Mouse (Mus musculus): ENCODE measurements around the gene 2810021J22Rik. TPM values are rescaled to one million over a fixed set of nuclear protein-coding genes. Genes with fewer than 3 reads are reported as not detected.

Gene 2810021J22Rik
- polyA plus RNA-seq, 1 experiment from 2014 or later: 11.2 TPM

GRCm38 (mm10) chr11:58926651-58927050, 59.6 kb downstream of the 2810021J22Rik start:
- Histone ChIP-seq H3K36me3 (peaks cover 9% of the 10 kb centered on the region), H3K9me3 (replicated peaks) (no peaks in the 10 kb centered on the region), H3K27me3 (ENCODE audit: low read depth, poor library complexity, severe bottlenecking) (no peaks in the 10 kb centered on the region), H3K27ac (replicated peaks) (no peak overlapping the region), H3K4me1 (peaks cover 10% of the 10 kb centered on the region), H3K4me3 (no peak overlapping the region)
- WGBS: 74% methylated on average over 2 of the region's 3 CpGs
- no peak for DNase-seq (ENCODE audit: low spot score)

DNA sequence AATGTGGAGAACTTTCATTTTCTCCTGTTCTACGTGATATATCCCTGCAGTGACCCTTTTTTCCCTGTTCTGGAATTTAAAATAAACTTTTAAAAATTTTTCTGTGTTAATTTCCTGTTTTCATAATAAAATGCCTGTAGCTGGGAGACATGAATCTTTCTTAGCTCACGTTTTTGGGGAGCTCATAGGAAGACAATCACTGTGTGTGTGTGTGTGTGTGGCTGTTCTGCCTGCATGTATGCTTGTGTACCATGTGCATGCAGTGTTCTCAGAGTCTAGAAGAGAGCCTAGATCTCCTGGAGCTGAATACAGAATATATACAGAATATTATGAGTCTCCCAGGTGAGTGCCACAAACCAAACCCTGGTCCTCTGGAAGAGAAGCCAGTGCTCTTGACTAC, 60.0 kb downstream of the 2810021J22Rik start:
- Histone ChIP-seq H3K27me3 (ENCODE audit: low read depth, poor library complexity, severe bottlenecking) (no peaks in the 10 kb centered on the region), H3K27ac (replicated peaks) (no peak overlapping the region), H3K9me3 (replicated peaks) (no peaks in the 10 kb centered on the region), H3K36me3 (peaks cover 13% of the 10 kb centered on the region), H3K4me1 (peaks cover 10% of the 10 kb centered on the region), H3K4me3 (no peak overlapping the region)
- no peak for DNase-seq (ENCODE audit: low spot score)
- WGBS: 81% methylated on average over 2 of the region's 2 CpGs

- Histone ChIP-seq H3K4me3 (peak overlapping the region; percentile 31), H3K27ac (replicated peaks) (peak overlapping the region; percentile 75), H3K27me3 (ENCODE audit: low read depth, poor library complexity, severe bottlenecking) (no peaks in the 10 kb centered on the region)
Measured at GRCm38 (mm10) chr11:58927790-58928651, 61.0 kb downstream of the 2810021J22Rik start.

GRCm38 (mm10) chr11:58929055-58929454, 62.0 kb downstream of the 2810021J22Rik start:
- DNase-seq (ENCODE audit: low spot score): no peak
- Histone ChIP-seq H3K27me3 (ENCODE audit: low read depth, poor library complexity, severe bottlenecking) (no peaks in the 10 kb centered on the region), H3K4me1 (peaks cover 10% of the 10 kb centered on the region), H3K4me3 (no peak overlapping the region), H3K27ac (replicated peaks) (0 out of 2 replicates have a peak overlapping the region, but pooled peaks have one; percentile 23), H3K9me3 (replicated peaks) (no peaks in the 10 kb centered on the region), H3K36me3 (peaks cover 33% of the 10 kb centered on the region)
- WGBS: 81% methylated on average over 4 of the region's 4 CpGs

More at GRCm38 (mm10) chr11:58927790-58928651, 61.0 kb downstream of the 2810021J22Rik start:
- DNase-seq (ENCODE audit: low spot score): peak; percentile 82
- Histone ChIP-seq H3K4me1 (peaks cover 10% of the 10 kb centered on the region), H3K36me3 (peaks cover 22% of the 10 kb centered on the region), H3K9me3 (replicated peaks) (no peaks in the 10 kb centered on the region)
- 36% methylated on average over 20 of the region's 20 CpGs for WGBS

DNA sequence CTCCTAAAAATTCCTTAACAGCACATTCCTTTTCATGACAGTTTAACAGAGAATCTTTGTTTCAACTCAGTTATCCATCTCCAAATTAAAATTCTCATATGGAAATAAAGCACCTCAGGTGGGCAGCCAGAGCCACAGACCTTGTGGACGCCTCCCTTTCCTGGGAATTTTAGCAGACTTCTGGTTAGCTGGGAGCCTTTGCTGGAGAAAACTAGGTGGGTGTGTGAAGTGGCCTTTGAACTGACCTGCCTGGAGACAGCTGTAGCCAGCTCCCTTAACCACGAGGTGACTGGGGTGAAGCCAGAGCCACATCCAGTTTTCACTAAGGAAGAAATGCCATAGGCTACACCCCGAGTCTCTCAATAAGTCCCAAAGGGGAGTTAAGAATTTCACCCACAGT, 62.6 kb downstream of the 2810021J22Rik start:
- Histone ChIP-seq H3K36me3 (peaks cover 38% of the 10 kb centered on the region), H3K4me3 (no peak overlapping the region), H3K27me3 (ENCODE audit: low read depth, poor library complexity, severe bottlenecking) (no peaks in the 10 kb centered on the region), H3K27ac (replicated peaks) (no peak overlapping the region), H3K4me1 (peaks cover 10% of the 10 kb centered on the region), H3K9me3 (replicated peaks) (no peaks in the 10 kb centered on the region)
- DNase-seq (ENCODE audit: low spot score): no peak
- WGBS: 65% methylated on average over 3 of the region's 3 CpGs

- no peak for DNase-seq (ENCODE audit: low spot score)
- Histone ChIP-seq H3K9me3 (replicated peaks) (no peaks in the 10 kb centered on the region), H3K27ac (replicated peaks) (no peak overlapping the region), H3K36me3 (peaks cover 44% of the 10 kb centered on the region), H3K27me3 (ENCODE audit: low read depth, poor library complexity, severe bottlenecking) (no peaks in the 10 kb centered on the region), H3K4me3 (no peak overlapping the region), H3K4me1 (peaks cover 10% of the 10 kb centered on the region)
- 86% methylated on average over 3 of the region's 3 CpGs for WGBS
Measured at GRCm38 (mm10) chr11:58930254-58930653, 63.2 kb downstream of the 2810021J22Rik start.

GRCm38 (mm10) chr11:58931576-58931975, 64.6 kb downstream of the 2810021J22Rik start:
- no peak for DNase-seq (ENCODE audit: low spot score)
- H3K9me3 ChIP-seq (replicated peaks): no peaks in the 10 kb centered on the region
- H3K4me1 ChIP-seq: peaks cover 16% of the 10 kb centered on the region
- 88% methylated on average over 4 of the region's 4 CpGs for WGBS
- H3K27ac ChIP-seq (replicated peaks): no peak overlapping the region
- H3K27me3 ChIP-seq (ENCODE audit: low read depth, poor library complexity, severe bottlenecking): no peaks in the 10 kb centered on the region
- peaks cover 57% of the 10 kb centered on the region for H3K36me3 ChIP-seq
- no peak overlapping the region for H3K4me3 ChIP-seq

Other genes with a start within 250 kb of the 2810021J22Rik start
- not detected in 2 replicates for gene Olfr323, start 236.7 kb upstream of the 2810021J22Rik start, polyA plus RNA-seq (2016; fragmentation: Nextera tagmentation; extraction: Ambion mirVana)
- 0.46 and 0.53 TPM in 2 replicates for gene Trim58, start 226.8 kb upstream of the 2810021J22Rik start, polyA plus RNA-seq (2016; fragmentation: Nextera tagmentation; extraction: Ambion mirVana)
- gene Olfr322, start 208.4 kb upstream of the 2810021J22Rik start, polyA plus RNA-seq (2016; fragmentation: Nextera tagmentation; extraction: Ambion mirVana): not detected in 2 replicates
- not detected in 2 replicates for gene Olfr320, start 186.1 kb upstream of the 2810021J22Rik start, polyA plus RNA-seq (2016; fragmentation: Nextera tagmentation; extraction: Ambion mirVana)
- gene Olfr319, start 168.1 kb upstream of the 2810021J22Rik start, polyA plus RNA-seq (2016; fragmentation: Nextera tagmentation; extraction: Ambion mirVana): not detected in 2 replicates
- gene Olfr318, start 143.2 kb upstream of the 2810021J22Rik start, polyA plus RNA-seq (2016; fragmentation: Nextera tagmentation; extraction: Ambion mirVana): not detected in 2 replicates
- not detected in 2 replicates for gene Olfr317, start 128.0 kb upstream of the 2810021J22Rik start, polyA plus RNA-seq (2016; fragmentation: Nextera tagmentation; extraction: Ambion mirVana)
- not detected in 2 replicates for gene Olfr316, start 114.5 kb upstream of the 2810021J22Rik start, polyA plus RNA-seq (2016; fragmentation: Nextera tagmentation; extraction: Ambion mirVana)
- not detected in 2 replicates for gene Olfr315, start 94.0 kb upstream of the 2810021J22Rik start, polyA plus RNA-seq (2016; fragmentation: Nextera tagmentation; extraction: Ambion mirVana)
- not detected in 2 replicates for gene Olfr314, start 84.3 kb upstream of the 2810021J22Rik start, polyA plus RNA-seq (2016; fragmentation: Nextera tagmentation; extraction: Ambion mirVana)
- 3.8 and 6.1 TPM in 2 replicates for gene Fam183b, start 65.3 kb upstream of the 2810021J22Rik start, polyA plus RNA-seq (2016; fragmentation: Nextera tagmentation; extraction: Ambion mirVana)
- gene Olfr313, start 52.2 kb upstream of the 2810021J22Rik start, polyA plus RNA-seq (2016; fragmentation: Nextera tagmentation; extraction: Ambion mirVana): not detected in 2 replicates
- gene Olfr312, start 38.0 kb upstream of the 2810021J22Rik start, polyA plus RNA-seq (2016; fragmentation: Nextera tagmentation; extraction: Ambion mirVana): not detected in 2 replicates
- gene Olfr311, start 28.0 kb upstream of the 2810021J22Rik start, polyA plus RNA-seq (2016; fragmentation: Nextera tagmentation; extraction: Ambion mirVana): not detected in 2 replicates
- 9.1 and 11.5 TPM in 2 replicates for gene Gm12258, start 20.1 kb upstream of the 2810021J22Rik start, polyA plus RNA-seq (2016; fragmentation: Nextera tagmentation; extraction: Ambion mirVana)
- 4.6 and 5.2 TPM in 2 replicates for gene Zfp39, start 37.0 kb downstream of the 2810021J22Rik start, polyA plus RNA-seq (2016; fragmentation: Nextera tagmentation; extraction: Ambion mirVana)
- gene Btnl10, start 50.7 kb downstream of the 2810021J22Rik start, polyA plus RNA-seq (2016; fragmentation: Nextera tagmentation; extraction: Ambion mirVana): not detected in 2 replicates
- 274 and 296 TPM in 2 replicates for gene Rnf187, start 71.7 kb downstream of the 2810021J22Rik start, polyA plus RNA-seq (2016; fragmentation: Nextera tagmentation; extraction: Ambion mirVana)
- gene Hist3h2ba, start 81.7 kb downstream of the 2810021J22Rik start, polyA plus RNA-seq (2016; fragmentation: Nextera tagmentation; extraction: Ambion mirVana): 34.1 and 69.6 TPM in 2 replicates
- gene Hist3h2a, start 87.5 kb downstream of the 2810021J22Rik start, polyA plus RNA-seq (2016; fragmentation: Nextera tagmentation; extraction: Ambion mirVana): 20.4 and 31.6 TPM in 2 replicates
- 0.25 and 0.26 TPM in 2 replicates for gene Trim17, start 87.5 kb downstream of the 2810021J22Rik start, polyA plus RNA-seq (2016; fragmentation: Nextera tagmentation; extraction: Ambion mirVana)
- gene Trim11, start 110.9 kb downstream of the 2810021J22Rik start, polyA plus RNA-seq (2016; fragmentation: Nextera tagmentation; extraction: Ambion mirVana): 17.7 and 19.3 TPM in 2 replicates

Data from midbrain, embryonic 10.5 days (tissue).